Mouse (Mus musculus) right cerebral cortex, postnatal 14 days (tissue): Measurements from ENCODE around the gene 2410004B18Rik.
"Not testable (repeated sequence)": the region's sequence is repeated elsewhere in the genome, so short reads cannot be mapped to it uniquely, and the experiment has no call there.

Source experiments
- DNase-seq: peaks from one replicate; pipeline ENCODE4 v3.0.0; 2022

The 2410004B18Rik gene

DNA sequence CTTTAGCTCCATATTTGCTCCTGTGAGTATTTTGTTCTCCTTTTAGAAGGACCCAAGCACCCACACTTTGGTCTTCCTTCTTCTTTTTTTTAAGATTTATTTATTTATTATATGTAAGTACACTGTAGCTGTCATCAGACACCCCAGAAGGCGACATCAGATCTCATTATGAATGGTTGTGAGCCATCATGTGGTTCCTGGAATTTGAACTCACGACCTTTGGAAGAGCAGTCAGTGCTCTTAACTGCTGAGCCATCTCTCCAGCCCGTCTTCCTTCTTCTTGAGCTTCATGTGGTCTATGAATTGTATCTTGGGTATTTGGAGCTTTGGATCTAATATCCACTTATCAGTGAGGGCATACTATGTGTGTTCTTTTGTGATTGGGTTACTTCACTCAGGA lies 27.8 kb downstream of the 2410004B18Rik start:
- not testable (repeated sequence) for DNase-seq

DNA sequence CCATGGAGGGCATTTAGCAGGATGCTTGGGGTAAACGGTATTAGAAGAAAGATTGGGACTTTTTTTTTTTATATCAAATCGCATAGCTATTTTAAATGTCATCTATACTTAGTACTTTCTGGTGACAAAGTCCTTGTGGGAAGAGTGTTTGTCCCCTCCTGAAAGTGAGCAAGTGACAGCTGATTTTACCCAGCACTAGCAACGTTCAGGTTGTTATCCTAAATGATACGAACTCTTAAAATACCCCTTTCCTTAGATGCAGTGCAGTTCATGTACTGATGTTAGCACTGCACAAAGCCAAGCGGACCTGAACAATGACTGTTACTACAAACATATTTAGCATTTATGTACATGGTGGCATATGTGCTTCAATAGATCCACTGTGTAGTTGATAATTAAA lies 29.0 kb downstream of the 2410004B18Rik start:
- DNase-seq: no peak

DNA sequence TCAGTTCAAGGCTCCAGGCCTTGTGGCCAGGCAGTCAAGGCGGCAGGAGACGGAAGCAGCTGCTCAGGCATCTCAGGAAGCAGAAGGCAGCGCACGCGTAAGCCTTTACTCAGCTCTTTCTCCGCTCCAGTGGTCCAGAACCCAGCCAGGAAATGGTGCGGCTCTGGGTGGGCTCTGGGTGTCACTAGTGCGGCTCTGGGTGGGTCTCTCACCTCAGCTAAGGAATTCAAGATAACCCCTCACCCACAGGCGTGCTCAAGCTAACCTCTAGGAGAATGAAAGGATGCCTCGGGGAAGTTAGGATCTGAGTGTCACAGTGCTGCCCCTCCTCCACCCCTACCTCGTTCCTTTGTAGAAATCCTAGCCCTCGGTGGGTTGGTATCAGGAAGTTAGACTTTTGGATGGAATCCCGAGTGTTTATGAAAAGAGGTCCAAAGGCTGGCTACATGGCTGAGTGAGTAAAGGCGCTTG lies 31.3 kb downstream of the 2410004B18Rik start:
- no peak for DNase-seq

DNA sequence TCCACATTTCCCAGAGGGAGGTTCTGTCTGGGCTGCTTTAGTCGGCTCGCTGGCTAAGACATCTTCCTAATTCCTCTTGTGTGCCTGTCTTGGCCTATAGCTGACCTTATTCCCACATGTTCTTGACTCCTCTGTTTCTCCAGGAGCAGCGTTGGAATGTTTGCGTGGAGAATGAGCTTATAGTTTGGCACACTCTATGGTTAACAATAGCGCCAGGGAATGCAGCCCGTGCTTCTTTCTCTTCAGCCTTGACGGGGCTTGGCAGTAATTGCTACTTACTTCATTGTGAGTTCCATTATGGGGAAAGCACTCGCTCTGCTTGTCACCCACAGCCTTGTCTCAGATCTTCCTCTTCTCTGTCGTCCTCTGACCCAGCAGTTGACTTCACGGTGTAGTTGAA lies 33.7 kb downstream of the 2410004B18Rik start:
- DNase-seq: no peak

DNA sequence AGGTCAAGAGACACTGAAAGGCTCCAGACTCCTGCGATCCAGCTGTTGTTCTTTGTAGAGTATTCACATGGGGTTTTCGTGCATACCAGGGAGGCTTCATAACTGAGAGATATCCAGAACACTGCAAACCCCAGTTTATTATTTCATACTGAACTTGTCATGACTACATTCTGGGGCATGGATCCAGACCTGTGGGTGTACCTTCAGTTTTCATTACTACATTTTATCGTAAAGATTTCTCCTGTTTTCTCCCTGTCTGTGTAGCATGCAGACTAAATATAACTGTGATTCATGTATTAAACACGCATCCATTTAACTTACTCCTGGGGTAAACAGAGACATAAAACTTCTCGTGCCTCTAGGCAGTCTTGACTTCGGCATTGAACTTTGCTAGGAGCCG lies 37.2 kb downstream of the 2410004B18Rik start:
- no peak for DNase-seq

DNA sequence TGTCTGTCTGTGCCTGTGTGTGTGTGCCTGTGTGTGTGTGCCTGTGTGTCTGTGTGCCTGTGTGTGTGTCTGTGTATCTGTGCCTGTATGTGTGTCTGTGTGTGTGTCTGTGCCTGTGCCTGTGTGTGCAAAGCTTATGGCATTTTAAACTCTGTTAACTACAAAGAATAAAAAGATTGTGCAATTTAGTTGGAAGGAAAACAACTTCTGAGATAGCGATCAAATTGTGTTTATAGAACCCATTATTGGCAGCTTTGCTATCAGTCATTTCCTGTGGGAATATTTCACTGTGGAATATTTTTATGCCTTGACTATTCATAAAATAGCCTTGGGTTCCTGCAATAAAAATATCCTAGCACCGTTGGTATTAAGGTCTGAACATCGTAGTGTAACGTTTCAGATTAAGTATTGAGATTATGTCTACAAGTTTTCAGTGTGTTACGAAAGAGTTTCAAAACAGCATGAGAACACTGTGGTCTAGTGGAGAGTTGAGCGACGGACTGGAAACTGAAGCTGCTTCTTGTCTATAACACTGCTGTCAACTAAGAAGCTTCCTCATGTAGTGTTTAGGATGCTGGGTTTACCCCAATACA lies 47.6 kb downstream of the 2410004B18Rik start:
- no peak for DNase-seq

DNA sequence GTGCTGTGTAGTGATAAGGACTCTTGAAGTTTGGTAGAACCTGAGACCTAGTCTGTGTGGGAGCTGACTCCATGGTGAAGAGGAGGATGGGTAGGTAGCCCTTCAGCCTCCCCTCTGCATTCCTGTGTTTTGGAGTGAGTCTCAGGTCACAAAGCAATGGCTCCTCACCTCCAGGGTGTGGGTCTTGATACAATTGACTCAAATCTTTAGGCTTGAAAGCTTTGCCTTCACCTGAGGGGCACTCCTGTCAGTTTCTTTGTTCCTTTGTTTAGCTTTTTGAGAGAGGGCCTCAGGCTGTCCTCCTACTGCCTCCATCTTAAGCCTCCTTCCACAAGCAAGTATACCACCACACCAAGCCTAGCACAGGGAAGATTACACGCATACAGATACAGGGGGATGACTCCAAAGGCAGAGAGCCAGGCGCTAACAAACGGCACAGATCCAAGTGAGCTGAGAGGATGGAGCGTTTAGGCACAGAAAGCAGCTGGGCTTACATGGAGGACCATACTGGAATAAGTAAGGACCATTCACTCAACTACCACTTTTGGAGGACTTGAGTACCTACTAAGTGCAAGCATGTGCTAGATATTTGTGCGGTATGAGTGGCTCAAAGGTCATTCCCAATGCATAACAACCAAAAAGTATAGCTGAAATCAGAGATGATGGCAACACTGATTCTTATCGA lies 48.6 kb downstream of the 2410004B18Rik start:
- DNase-seq: no peak

DNA sequence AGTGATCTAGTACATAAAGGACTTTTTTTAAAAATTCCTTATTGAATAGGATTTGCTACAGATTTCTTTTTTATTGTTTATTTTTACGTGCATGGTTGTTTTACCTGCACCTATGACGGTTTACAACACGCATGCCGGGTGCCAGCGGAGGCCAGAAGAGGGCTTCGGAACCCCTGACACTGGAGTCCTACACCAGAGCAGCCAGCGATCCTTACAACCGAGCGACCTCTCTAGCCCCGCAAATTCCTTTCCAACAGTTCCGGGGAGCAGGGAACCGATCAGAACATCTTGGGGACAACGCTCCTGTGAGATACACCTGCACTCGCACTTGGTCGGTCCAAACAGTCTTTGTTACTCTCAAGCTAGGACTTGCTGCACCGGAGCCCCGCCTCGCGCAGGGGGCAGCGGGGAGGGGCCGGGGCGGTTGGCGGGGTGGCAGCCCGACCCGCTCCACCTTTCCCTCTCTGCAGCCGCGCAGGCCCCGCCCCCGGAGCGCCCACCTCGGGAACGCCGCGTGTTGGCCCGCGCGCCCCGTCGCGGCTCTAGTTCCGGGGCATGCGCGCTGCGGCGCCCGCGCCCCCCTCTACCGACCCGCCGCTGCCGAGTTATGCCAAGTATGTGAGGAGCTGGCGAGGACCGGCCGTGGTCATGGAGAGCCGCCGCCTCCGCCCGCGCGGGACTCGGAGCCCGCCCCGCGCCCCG lies 49.6 kb downstream of the 2410004B18Rik start, which contains the start of gene Syde2:
TSS of gene Syde2 (plus strand) at position 603 of the 702 bp plus-strand sequence.
- DNase-seq: peak; percentile 54

DNA sequence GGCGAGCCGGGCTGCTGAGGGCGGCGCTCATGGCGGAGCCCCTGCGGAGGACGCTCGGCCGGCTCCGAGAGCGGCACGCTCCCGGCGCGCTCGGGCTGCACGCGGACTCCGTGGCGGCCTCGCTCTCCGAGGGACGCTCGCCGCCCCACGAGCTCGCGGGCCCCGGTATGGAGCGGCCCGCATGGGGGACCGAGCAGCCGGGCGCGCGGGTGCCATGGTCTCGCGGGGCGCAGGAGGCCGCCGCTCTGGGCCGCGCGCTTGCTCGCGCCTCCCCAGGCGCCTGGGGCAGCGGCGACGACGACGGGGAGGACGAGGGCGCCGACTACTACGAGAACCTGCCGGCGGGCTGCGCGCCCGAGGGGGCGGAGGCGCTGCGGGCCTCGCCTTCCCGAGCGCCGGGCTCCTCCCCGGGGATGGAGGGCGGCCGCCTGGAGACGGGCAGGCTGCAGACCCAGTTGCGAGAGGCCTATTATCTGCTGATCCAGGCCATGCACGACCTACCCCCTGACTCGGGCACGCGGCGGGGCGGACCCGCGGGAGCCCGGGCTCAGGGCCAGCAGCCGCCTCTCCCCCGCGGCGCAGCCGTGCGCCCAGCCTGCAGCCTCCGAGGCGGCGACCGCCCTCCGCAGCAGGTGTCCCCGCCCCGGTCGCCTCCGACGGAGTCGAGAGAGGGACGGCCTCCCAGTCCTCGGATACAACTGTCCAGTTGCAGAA lies 50.3 kb downstream of the 2410004B18Rik start:
- DNase-seq: peak; percentile 41

DNA sequence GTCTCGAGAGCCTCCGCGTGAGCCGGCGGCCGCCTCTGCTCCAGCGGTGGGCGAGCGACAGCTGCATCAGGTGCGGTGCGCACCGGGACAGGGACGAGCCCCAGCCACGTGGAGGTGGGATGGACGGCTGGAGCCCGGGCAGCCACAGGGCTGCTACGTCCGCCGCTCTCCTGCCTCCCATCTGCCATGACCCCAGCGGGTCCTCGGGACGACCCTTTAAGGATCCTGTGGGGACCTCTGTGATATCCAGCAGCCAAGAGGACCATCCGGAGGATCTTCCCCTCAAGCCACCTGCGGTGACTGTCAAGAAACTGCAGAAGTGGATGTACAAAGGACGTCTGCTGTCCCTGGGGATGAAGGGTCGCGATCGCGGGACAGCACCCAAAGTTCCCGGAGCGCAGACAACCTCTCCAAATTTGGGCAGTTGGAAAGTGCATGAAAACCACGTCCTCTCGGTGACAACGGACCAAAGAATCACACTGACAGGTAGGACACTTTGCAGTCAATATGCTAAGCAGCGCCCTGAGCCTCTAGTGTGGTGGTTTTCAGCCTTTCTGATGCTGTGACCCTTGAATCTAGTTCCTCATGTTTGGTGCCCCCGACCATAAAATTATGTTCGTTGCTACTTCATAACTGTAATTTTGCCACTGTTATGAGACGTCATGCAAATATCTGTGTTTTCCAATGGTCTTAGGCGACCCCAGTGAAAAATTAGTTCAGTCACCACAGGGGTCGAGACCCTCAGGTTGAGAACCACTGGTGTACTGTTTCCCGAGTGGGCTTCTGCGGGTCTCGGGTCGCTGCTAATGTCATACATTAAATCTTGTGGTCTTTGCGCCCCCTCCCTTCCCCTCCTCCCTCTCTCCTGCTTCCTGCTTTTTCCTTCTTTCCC lies 51.1 kb downstream of the 2410004B18Rik start:
- no peak for DNase-seq

DNA sequence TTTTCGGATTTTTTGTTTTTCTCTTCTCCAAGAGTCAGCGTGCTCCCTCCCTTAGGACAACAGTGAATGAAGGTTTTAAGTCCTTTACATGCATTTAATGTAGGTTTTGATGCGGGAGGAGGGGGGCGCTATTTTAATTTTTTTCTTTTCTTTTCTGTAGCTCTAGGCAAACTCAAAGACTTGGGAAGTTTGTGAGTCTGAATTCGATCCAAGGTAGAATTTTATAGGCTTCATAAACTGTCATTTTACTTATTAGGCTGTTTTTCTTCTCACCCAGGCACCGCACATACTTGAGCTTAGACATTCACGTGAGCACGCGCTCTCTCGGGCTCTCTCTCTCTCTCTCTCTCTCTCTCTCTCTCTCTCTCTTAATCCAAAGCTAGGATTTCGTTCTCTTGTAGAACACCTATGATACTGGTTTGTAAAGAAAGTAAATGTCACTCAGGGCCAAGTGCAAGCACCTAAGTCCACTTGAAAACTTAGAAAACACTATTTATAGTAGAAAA lies 51.8 kb downstream of the 2410004B18Rik start:
- no peak for DNase-seq

DNA sequence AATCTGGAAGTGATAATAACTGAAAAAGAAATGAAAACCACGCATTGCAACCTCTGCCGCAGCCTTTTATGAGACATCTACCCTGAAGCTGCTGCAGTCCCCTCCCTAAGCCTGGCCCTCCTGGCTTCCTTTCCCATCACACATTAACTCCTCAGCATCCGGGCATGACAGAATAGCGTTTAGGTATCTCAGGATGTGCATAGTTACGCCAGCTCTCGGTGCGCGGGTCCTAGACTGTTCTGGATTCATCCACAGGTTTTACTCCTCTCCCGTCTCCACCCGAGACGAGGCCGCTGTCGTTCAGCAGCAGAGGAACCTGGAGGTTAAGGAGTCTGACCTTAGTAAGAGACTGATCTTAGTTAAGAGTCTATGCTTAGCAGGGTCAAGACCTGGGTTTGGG lies 53.3 kb downstream of the 2410004B18Rik start:
- DNase-seq: no peak

DNA sequence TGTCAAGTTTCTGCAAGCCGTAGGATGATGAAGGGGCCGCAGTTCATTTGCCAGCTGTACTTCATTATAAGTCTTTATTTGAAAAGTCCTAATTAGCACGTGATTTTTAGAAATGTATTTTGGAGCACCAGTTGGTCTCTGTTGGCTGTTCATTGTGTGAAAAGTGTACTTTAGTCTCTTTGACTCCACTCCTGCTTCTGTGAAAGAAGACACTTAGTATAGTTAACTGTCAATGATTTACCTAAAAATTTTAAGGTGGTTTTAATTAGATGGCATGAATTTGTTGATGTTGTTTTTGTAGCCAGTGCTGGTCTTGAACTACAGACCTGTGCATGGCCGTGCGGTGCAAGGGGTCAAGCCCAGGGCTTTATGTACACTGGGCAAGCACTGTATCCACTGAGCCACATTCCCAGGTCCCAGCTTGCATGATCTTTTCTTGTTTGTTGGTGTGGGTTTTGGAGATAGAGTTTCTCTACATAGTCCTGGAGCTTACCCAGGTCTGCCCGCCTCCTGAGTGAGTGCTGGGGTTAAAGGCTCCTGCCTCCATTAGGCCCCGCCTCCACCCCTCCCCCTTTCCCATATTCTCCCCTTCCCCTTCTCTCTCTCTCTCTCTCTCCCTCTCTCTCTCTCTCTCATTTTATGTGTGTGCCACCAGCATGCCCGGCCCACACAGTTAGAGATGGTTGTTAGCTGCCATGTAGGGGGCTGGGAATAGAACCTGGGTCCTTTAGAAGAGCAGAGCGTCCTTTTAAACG lies 54.3 kb downstream of the 2410004B18Rik start:
- DNase-seq: no peak

DNA sequence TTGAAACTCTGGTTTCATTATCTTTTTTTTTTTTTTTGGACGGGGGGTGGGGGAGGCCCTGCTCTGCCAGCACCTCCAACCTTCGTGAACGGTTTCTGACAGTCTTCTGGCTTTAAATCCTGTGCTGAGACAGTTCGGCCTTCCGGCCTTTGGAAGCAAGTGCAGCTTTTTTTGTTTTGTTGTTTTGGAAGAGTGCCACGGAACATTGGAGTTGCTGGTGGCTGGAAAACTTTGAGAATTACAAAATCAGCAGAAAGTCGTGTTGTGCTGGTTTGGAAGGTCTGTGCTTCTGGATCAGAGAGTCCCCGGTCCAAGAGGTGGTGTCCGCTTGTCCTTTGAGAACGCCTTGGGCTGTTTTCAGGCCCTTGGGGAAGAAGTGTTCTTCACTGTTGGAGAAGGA lies 55.0 kb downstream of the 2410004B18Rik start:
- no peak for DNase-seq

DNA sequence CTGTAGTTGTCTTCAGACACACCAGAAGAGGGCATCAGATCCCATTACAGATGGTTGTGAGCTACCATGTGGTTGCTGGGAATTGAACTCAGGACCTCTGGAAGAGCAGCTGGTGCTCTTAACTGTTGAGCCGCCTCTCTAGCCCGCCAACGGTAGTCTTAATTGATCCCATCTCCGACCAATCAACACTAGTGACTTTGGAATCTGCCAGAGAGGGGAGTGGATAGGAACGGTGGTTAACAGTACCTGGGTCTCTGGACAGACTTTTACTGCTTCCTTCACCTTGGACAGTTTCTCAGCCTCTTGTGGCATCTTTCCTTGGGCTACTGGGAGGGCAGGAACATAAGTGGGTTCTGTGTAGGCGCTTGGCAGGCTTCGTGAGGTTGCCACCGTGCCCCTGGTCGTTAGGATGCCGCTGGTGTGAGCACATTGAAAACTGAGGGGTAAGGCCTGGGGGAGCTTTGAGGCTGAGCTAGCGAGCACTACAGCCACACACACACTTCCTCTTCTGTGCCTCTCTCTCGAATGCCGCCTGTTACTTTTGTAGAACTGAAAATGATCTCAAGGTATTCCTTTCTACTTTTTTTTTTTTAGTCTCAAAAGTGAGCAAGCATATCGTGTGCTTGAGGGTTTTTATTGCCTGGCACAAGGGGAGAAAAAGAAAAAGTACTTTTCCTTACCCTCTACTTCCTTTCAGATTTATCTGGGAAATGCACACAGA lies 55.8 kb downstream of the 2410004B18Rik start:
- no peak for DNase-seq
